Mouse (Mus musculus): ENCODE data around the gene Gstz1. TPM values are rescaled to one million over a fixed set of nuclear protein-coding genes. Genes with fewer than 3 reads are reported as not detected.

Gstz1 gene
- polyA plus RNA-seq, 1 experiment, result 440 TPM

DNA sequence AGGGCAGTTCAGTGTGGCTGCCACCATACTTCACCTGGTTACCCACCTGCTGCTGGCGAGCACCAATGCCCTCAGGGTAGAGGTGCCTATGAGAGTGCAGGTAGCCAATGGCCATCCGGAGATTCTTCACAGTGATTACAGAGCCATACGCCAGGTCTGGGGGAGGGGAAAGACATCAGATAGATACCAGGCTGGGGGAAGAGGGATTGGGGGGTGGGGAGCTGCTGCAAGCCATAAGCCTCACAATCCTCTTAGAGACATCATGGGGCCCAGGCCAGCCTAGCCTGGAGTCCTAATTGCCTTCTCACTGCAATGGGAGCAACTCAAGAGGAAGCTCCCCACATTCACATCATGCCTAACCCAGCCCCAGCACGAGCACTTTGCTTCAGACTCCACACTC lies 19.7 kb upstream of the Gstz1 start:
- Histone ChIP-seq H3K27ac (ENCODE audit: insufficient read depth, low read depth, low read length) (no peak overlapping the region), H3K4me3 (ENCODE audit: insufficient read depth, low read depth, low read length) (no peak overlapping the region), H3K4me1 (ENCODE audit: control insufficient read depth, insufficient read depth, low read length) (no peaks in the 10 kb centered on the region), H3K27me3 (replicated peaks; ENCODE audit: control insufficient read depth, insufficient read depth, low read length) (no peaks in the 10 kb centered on the region), H3K36me3 (ENCODE audit: control insufficient read depth, insufficient read depth, low read length) (no peaks in the 10 kb centered on the region)
- TF ChIP-seq CTCF (conservative IDR thresholded peaks at IDR 0.05; ENCODE audit: insufficient read depth, insufficient read length, low read depth, low read length) (no peak), POLR2A (IDR thresholded peaks at IDR 0.05; ENCODE audit: low read depth, low read length) (no peak)
- DNase-seq, result no peak
- WGBS, result 77% methylated on average over 4 of the region's 4 CpGs

DNA sequence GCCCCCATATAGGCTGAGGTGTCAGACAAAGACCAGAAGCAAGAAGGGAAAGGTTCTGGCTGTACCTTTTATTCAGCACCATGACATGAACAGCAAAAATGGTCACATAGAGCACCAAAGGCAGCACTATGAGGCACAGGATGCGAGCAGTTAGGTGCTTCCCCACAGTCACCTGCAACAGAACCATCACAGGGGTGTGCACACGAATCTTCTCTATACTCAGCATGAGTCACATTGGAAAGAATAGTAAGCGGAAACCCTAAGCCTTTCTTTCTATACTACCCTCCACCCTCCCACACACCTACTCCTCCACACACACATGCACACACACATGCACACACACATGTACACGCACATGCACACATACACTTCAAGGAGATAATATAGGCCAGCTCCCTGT lies 16.7 kb upstream of the Gstz1 start:
- TF ChIP-seq CTCF (conservative IDR thresholded peaks at IDR 0.05; ENCODE audit: insufficient read depth, insufficient read length, low read depth, low read length), result no peak
- TF ChIP-seq POLR2A (IDR thresholded peaks at IDR 0.05; ENCODE audit: low read depth, low read length), result no peak
- H3K4me1 ChIP-seq (ENCODE audit: control insufficient read depth, insufficient read depth, low read length), result no peaks in the 10 kb centered on the region
- no peak for DNase-seq
- no peak overlapping the region for H3K27ac ChIP-seq (ENCODE audit: insufficient read depth, low read depth, low read length)
- no peaks in the 10 kb centered on the region for H3K36me3 ChIP-seq (ENCODE audit: control insufficient read depth, insufficient read depth, low read length)
- H3K27me3 ChIP-seq (replicated peaks; ENCODE audit: control insufficient read depth, insufficient read depth, low read length), result no peaks in the 10 kb centered on the region
- no peak overlapping the region for H3K4me3 ChIP-seq (ENCODE audit: insufficient read depth, low read depth, low read length)
- 98% methylated on average over 4 of the region's 4 CpGs for WGBS

DNA sequence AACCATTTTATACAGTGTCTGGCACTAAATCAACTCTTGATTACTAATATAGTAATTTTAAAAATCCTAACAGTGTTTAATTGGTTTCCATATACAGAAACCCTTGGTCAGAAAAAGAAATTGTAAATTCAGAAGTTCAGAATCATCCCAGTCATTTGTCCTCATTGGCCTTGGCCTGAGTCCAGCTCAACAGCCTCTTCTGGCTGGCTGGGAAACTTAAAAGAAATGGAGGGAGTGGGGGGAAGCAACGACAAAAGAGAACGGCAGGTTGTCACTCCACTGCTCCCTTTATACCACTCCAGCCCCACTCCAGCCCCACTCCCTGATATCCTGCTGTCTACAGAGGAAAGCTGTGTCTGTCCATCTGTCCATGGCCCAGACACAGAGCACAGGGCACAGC lies 15.8 kb upstream of the Gstz1 start:
- WGBS, result 86% methylated on average over 2 of the region's 2 CpGs
- Histone ChIP-seq H3K36me3 (ENCODE audit: control insufficient read depth, insufficient read depth, low read length) (no peaks in the 10 kb centered on the region), H3K27ac (ENCODE audit: insufficient read depth, low read depth, low read length) (no peak overlapping the region), H3K27me3 (replicated peaks; ENCODE audit: control insufficient read depth, insufficient read depth, low read length) (no peaks in the 10 kb centered on the region), H3K4me3 (ENCODE audit: insufficient read depth, low read depth, low read length) (no peak overlapping the region), H3K4me1 (ENCODE audit: control insufficient read depth, insufficient read depth, low read length) (no peaks in the 10 kb centered on the region)
- DNase-seq, result no peak
- TF ChIP-seq CTCF (conservative IDR thresholded peaks at IDR 0.05; ENCODE audit: insufficient read depth, insufficient read length, low read depth, low read length) (no peak), POLR2A (IDR thresholded peaks at IDR 0.05; ENCODE audit: low read depth, low read length) (no peak)

DNA sequence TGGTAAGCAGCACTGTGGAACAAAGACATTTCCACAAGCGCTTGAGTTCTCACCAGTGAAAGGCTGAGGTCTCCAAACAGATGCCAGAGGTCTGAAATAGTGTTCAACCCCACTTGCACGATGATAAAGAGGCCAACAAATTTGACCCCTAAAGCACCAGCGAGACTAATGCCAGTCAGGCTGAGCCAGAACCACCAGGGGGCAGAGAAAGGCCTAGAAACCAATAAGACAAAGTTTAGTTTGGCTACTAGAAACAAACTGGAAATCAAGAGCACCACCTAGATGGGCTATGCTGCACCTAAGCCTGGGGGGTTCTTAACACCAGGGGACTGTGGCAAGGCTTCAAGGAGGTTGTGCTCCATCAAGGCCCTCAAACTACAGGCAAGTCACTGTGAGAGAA lies 15.3 kb upstream of the Gstz1 start:
- 64% methylated on average over 3 of the region's 3 CpGs for WGBS
- DNase-seq, result peak; percentile 28

DNA sequence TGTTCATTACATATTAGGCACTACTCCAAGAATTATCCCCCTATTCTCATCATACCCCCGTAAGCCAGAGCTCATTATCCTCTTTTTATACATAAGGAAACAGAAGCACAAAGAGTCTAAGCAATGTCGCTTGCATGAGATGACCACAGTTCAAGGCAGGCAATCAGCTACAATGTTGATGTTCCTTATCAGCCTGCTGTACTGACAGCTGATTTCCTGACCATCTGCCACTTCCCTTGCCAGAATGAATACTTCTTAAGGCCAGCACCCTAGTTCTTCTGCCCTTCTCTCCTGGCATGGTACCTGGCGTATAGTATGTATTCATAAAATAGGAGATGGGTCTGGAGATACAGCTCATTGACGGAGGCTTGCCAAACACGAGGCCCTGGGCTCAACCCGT lies 14.8 kb upstream of the Gstz1 start:
- H3K27ac ChIP-seq (ENCODE audit: insufficient read depth, low read depth, low read length), result no peak overlapping the region
- H3K4me3 ChIP-seq (ENCODE audit: insufficient read depth, low read depth, low read length), result no peak overlapping the region
- 92% methylated on average over 6 of the region's 6 CpGs for WGBS
- TF ChIP-seq POLR2A (IDR thresholded peaks at IDR 0.05; ENCODE audit: low read depth, low read length), result no peak
- no peak for TF ChIP-seq CTCF (conservative IDR thresholded peaks at IDR 0.05; ENCODE audit: insufficient read depth, insufficient read length, low read depth, low read length)
- no peak for DNase-seq
- H3K27me3 ChIP-seq (replicated peaks; ENCODE audit: control insufficient read depth, insufficient read depth, low read length), result no peaks in the 10 kb centered on the region
- H3K36me3 ChIP-seq (ENCODE audit: control insufficient read depth, insufficient read depth, low read length), result no peaks in the 10 kb centered on the region
- no peaks in the 10 kb centered on the region for H3K4me1 ChIP-seq (ENCODE audit: control insufficient read depth, insufficient read depth, low read length)

More for the DNA sequence above, 15.3 kb upstream of the Gstz1 start:
- Histone ChIP-seq H3K36me3 (ENCODE audit: control insufficient read depth, insufficient read depth, low read length) (no peaks in the 10 kb centered on the region), H3K4me1 (ENCODE audit: control insufficient read depth, insufficient read depth, low read length) (no peaks in the 10 kb centered on the region), H3K4me3 (ENCODE audit: insufficient read depth, low read depth, low read length) (no peak overlapping the region), H3K27ac (ENCODE audit: insufficient read depth, low read depth, low read length) (no peak overlapping the region), H3K27me3 (replicated peaks; ENCODE audit: control insufficient read depth, insufficient read depth, low read length) (no peaks in the 10 kb centered on the region)
- TF ChIP-seq POLR2A (IDR thresholded peaks at IDR 0.05; ENCODE audit: low read depth, low read length) (no peak), CTCF (conservative IDR thresholded peaks at IDR 0.05; ENCODE audit: insufficient read depth, insufficient read length, low read depth, low read length) (peak; percentile 67)

DNA sequence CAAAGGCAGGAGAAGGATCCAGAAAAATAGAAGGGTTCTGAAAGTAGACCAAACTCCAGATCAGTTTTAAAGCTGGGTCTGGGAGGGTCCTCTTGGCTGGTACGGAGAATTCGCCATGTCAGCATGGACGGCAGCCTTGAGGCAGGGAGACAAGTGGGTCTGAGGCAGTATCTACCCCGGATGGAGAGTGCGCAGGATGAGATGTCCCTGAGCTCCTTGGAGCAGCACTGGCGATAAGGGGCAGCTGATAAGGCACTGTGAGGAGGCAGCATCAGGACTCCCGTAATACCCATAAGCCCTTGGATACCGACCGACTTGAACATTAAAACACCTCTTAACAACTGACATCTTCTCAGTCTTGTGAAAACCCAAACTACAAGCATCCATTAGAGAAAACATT lies 14.2 kb upstream of the Gstz1 start:
- H3K4me1 ChIP-seq (ENCODE audit: control insufficient read depth, insufficient read depth, low read length), result no peaks in the 10 kb centered on the region
- TF ChIP-seq POLR2A (IDR thresholded peaks at IDR 0.05; ENCODE audit: low read depth, low read length), result no peak
- WGBS, result 95% methylated on average over 9 of the region's 9 CpGs
- H3K4me3 ChIP-seq (ENCODE audit: insufficient read depth, low read depth, low read length), result no peak overlapping the region
- H3K36me3 ChIP-seq (ENCODE audit: control insufficient read depth, insufficient read depth, low read length), result no peaks in the 10 kb centered on the region
- no peak overlapping the region for H3K27ac ChIP-seq (ENCODE audit: insufficient read depth, low read depth, low read length)
- no peak for DNase-seq
- H3K27me3 ChIP-seq (replicated peaks; ENCODE audit: control insufficient read depth, insufficient read depth, low read length), result no peaks in the 10 kb centered on the region

DNA sequence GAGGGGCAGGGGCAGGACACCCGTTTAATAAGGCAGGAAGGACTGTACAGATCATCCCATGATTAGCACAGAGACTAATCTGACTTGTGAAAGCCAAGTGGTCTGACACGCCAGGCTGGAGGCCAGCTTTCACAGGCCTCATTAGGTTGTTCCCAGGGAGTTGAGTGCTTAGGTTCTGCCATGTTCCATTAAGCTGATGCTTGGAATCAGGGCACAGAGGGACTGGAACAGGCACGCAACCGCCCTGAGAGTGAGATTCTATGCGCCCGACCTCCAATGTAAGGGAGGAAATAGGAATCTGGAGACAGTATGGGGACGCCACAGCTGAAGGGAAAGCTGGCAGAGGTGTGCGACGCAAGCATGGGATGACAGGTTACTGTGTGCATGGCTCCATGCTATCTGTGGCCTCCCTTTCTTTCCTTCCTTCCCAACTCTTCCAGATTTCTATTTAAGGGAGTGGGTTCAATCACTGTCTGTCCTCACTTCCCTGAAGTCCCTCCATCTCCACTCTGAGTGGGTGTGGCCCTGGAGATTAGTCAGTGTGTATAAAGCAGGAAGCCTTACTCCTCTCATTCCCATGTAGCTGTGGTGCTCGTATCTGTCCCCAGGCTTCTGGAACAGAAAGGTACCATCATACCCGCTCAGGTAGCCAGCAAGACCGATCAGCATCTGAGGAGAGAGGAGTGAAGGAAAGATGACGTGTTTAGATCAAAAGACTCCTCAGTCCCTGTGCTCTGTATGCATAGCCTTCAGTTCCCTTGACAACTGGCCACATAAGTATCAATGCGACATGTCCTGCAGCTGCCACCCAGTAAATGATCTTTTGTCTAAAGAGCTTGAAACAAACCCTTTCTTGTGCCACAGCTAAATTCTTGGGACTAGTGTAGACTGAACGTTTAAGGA lies 9.3 kb upstream of the Gstz1 start:
- Histone ChIP-seq H3K4me3 (ENCODE audit: insufficient read depth, low read depth, low read length) (no peak overlapping the region), H3K27ac (ENCODE audit: insufficient read depth, low read depth, low read length) (no peak overlapping the region), H3K4me1 (ENCODE audit: control insufficient read depth, insufficient read depth, low read length) (no peaks in the 10 kb centered on the region), H3K27me3 (replicated peaks; ENCODE audit: control insufficient read depth, insufficient read depth, low read length) (no peaks in the 10 kb centered on the region), H3K36me3 (ENCODE audit: control insufficient read depth, insufficient read depth, low read length) (no peaks in the 10 kb centered on the region)
- DNase-seq, result no peak
- 93% methylated on average over 15 of the region's 15 CpGs for whole genome bisulfite sequencing
- no peak for TF ChIP-seq POLR2A (IDR thresholded peaks at IDR 0.05; ENCODE audit: low read depth, low read length)
- no peak for TF ChIP-seq CTCF (conservative IDR thresholded peaks at IDR 0.05; ENCODE audit: insufficient read depth, insufficient read length, low read depth, low read length)
